In the genomic region with DNA sequence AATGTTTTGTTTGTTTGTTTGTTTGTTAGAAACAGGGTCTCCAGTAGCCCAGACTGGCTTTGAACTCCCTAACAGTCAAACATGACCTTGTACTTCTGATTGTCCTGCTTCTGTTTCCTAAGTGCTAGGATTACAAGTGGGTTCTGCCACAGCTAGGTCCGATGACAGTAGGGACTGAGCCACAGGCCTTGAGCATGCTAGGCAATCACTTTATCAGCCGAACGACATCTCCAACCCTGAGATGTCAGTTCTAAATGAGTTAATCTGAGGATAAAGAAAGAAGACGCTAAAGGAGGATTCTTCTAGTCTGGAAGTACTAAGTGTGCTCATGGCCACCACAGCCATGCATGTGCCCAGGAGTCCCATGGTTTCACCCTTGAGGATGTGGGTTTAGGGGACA, we compare ENCODE assay signal across 14 mouse cellular contexts.
"Had no signal": no experiment of that assay in that cellular context is flagged by ENCODE, and none has a peak within 500 bp of the region (broad histone marks: within the 10 kb centered on the region; RNA-seq: fewer than 3 reads in every experiment).

No protein-coding gene starts in this region.

- DNase-seq: gastrocnemius, adult 2 months; gastrocnemius, postnatal 10 days; gastrocnemius, postnatal 25 days; heart, adult 2 months; heart, postnatal 14 days; heart, postnatal 4 days; kidney, adult 18-20 months; kidney, adult 8-10 months; kidney, postnatal 10 days; kidney, postnatal 25 days; kidney, postnatal 4 days; liver; liver, embryonic 13.5 days; liver, postnatal 0 days had no signal
